Mouse (Mus musculus) cerebellum, postnatal 4 days (tissue): ENCODE results near the gene Kcnc3.
A peak's percentile ranks its signal among the peaks of the same experiment; 100 is the strongest.

Experiments
- DNase-seq, 2 experiments: peaks; one replicate each; pipeline ENCODE4 v3.0.0; 2022; ENCODE audit warnings: low spot score in 2 of 2, mixed read lengths in 1 of 2

Gene Kcnc3

DNA sequence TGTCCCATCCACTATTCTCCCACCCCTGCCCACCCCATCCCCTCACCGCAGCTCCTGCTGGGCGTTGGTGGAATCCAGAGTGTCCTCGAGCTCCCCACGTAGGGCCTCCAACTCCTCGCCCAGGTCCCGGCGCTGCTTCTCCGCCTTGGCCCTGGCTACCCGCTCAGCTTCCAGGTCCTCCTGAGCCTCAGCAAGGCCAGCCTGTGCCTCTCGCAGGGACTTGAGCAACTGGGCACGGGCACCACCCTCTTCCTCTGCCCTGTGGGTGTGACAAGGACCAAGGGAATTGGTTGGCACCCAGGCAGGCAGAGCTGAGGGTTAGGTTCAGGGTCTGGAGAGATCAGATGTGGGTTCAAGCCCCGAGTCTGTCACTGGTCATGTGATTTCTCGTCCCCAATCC is 36.5 kb downstream of the Kcnc3 start:
- no peak for DNase-seq

DNA sequence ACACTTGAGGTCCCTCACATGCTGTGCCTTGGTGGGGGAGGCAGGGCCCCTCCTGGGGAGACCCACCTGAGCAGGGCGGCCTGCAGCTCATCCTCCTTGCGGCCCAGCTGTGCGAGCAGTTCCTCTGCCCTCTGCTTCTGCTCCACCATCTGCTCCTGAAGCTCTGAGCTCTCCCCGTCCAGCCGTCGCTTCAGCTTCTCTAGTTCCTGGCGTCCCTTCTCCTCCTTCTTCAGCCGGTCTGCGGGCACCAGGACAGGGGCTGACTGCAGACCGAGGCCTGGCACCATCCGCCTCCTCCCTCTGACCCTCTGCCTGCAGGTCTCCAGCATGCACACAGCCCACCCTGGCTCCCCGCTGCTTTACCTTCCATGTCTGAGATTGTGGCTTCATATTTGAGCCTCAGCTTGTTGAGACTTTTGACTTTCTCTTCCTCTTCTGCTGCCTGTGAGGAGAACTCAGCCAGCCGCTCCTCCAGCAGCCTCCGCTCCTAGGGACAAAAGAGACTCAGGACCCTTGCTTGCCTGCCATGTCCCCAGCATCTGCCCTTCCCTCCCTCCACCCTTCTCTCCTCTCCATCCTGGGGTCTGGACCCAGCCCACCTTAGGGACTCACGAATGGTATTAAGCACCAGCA is 38.1 kb downstream of the Kcnc3 start:
- no peak for DNase-seq

DNA sequence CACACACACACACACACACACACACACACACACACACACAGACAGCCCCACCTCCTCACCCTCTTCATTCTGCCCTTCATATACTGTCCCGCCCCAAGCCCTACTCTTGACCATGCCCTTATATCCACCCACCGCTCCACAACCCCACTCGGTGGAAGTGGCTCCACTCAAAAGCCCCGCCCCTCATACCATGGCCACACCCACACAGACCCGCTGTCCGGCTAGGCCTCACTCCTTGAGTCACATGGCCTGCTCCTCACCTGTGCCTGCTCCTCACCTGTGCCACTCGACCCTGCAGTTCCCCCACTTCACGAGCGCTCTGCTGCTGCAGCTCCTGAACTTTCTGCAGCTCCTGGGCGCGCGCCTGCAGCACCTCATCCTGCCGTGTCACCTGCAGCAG is 40.0 kb downstream of the Kcnc3 start:
- DNase-seq, result no peak

DNA sequence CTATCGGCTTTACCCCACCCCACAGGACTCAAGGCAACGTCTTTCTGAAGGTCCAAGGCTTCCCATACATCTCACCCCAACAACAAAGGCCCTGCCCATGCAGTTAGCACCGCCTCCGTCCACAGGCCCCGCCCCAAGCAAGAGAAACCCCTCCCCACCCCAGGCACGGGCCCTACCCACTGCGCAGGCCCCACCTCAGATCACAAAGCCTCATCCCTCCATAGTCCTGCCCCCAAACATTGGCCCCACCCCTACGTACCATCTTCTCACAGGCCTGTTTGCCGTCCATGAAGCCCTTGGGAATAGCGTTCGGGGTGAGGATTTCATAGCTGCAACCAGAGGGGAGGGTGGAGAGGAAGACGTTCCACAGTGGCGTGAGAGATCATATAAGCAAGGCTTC is 42.2 kb downstream of the Kcnc3 start:
- no peak for DNase-seq

DNA sequence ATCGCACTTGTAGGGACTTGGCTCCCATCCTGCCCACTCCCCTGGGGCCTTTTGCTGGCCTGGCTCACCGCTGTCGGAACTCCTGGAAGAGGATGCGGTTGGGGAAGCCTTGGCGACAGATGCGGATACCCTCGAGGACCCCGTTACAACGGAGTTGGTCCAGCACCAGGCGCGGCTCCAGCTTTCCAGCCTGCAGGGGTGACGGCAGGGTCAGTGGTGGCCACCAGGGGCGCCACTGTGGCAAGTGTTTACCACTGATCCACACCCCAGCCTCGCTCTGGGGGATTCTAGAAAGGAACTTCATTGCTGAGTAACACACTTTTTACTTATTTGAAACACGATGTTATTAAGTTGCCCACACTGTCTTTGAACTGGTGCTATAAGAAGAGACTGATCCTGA is 42.9 kb downstream of the Kcnc3 start:
- peak in 1 of 2 experiments; percentile 63 for DNase-seq

DNA sequence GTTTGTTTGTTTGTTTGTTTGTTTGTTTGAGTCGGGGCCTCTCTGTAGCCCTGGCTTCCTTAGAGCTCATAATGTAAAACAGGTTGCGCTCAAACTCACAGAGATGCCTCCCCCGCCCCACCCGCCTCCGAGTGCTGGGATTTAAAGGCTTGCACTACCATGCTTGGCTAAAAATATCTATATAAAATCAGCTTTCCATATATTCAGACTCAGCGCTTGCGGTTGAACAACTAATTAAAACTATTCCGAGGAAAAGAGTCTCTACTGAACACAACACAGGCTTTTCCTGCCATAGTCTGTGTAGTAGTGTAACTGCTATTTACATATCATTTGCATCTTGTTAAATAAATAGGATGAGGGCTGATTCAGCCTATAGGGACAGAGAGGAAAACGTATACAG is 46.2 kb downstream of the Kcnc3 start:
- no peak for DNase-seq

DNA sequence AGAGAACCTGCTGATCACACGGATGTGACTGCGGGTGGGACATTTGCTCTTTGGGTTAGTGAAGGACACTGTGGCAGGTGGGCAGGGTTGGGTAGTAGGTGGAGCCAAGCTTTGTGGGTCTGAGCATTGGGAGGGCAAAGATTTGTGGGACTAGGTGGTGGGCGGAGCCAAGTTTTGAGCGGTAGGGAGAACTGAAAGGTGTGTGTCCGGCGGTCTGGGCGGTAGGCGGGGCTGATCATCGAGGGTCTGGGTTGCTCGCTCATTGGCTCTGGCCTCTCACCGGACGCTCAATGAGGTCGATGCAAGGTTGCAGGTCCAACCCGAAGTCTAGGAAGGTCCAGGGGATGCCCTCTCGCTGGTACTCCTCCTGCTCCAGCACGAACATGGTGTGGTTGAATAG is 48.2 kb downstream of the Kcnc3 start:
- DNase-seq, result no peak

DNA sequence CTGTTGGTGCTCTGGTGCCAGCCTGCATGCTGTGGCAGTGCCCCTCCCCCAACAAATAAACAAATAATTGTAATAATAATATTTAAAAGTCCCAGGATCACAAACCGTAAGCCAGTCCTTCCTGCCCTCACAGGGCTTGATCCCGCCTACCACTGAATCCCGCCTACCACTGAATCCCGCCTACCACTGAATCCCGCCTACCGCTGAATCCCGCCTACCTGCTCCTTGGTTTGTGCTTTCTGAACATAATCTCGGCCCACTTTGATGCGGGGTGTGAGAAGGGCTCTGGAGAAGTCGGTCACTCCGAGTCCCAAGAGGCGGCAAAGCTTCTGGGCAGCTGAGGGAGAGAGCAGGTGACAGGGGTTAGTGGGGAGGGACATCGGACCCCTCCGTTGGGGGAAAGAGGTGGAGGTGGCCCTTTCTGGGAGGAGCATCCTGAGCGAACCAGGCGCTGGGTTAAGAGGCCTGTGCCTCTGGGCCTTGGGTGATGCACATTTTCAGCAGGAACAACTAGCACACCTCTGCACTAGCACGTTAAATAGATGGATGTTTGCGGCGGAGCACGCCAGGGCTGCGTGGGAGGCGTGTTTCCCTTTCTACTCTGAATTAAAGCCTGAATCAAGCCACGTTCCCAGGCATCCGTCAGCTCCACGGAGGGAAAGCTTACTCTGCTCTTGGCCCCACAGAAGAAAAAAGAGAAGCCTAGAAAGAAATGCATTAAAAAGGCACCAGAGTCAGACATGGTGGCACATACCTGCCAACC is 50.6 kb downstream of the Kcnc3 start:
- DNase-seq, result no peak

DNA sequence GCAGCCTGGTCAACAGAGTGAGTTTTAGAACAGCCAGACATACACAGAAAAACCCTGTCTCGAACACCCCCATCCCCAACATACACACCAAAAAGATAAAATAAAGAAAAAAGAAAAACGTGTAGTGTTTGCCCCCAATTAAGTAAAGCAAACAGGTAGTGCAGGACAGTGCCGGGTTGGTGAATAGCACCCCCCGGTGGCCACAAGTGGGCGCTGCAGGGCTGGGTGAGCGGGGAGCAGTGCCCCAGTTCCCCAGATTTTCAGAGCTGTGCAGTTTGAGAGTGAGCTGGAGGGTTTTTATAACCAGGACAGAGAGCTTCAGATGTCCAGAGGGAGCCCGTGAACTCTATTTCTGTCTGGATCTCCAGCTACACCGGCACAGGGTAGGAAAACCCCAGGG is 51.4 kb downstream of the Kcnc3 start:
- DNase-seq, result peak in 1 of 2 experiments; percentile 57

DNA sequence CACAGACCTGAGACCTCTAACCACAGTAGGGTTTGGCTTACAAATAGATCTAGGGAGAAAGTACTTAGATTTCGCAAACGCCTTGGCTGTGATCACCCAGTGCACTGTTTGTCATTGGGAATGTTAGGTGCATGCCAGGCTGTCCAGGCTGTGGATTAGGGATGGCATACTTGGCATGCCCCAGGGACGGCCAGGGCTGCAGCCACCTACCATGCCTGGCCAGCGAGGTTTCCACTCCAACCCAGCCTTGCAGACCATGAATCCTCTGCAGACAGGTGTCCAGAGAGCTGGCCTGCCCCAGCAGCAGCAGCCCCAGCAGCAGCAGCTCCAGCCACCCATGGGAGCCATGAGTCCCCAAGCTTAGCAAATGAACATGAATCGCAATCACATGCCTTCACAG is 54.8 kb downstream of the Kcnc3 start:
- no peak for DNase-seq

DNA sequence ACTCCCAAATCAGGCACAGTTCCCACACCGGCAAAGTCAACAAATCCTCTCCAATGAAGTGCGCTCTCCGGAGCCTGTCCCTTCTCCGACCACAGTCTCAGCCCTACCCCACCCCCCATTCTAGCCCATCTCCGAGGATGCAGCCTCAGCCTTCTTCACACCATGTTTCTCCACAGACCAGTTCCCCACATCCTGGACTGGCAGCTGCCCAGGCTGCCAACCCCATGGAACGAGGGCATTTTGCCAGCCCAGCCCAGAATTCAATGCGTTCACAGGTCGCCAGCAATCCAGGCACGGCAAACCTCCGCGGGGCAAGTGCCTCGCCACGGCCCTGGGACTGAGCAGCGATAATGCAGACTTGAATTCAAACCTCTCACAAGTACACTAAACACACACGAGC is 55.5 kb downstream of the Kcnc3 start:
- peak in 1 of 2 experiments; percentile 71 for DNase-seq

DNA sequence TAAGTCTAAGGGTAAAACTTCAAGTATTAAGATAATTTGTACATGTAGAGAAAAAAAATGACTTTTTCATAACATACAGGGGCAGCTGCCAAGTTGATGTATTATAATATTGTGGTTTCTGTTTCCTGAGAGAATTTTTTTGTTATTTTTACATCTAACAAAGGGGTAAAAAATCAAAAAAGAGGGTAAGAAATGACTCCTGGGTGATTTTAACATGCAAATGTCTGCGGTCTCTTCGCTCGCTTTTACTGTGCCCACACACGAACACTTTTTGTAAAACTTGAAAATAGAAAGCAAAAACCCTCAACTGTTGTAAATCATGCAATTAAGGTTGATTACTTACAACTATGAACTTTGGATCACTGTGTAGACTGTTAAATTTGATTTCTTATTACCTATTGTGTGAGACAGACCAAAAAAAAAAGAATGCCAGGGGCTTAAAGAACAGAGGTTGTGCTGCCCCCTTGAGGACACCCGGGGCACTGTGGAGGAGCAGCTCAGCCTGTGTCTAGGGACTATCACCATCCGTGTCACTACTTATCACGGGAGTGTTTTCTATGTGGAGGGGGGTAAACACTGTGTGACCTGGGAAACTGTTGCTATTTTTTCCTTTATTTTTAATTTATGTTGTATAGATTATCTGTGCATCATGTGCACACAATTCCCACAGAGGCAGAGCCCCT is 56.7 kb downstream of the Kcnc3 start:
- peak; percentile 77 to 88 for DNase-seq

DNA sequence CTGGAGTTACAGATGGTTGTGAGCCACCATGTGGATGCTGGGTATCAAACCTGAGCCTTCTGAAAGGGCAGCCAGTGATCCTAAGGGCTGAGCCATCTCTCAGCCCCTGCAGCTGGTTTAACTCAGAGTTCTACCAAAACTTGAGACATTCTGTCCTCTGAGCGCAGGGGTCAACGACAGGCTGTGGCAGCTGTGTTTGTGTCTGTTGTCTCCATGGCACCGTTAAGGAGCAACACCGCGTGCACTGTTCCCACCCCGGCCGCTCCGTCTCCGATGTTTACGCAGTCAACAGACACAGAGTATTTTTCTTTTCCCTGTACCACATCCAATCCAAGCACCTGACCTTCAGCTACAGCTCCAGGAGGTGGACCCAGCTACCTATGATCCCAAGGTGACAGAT is 57.3 kb downstream of the Kcnc3 start:
- DNase-seq, result no peak

DNA sequence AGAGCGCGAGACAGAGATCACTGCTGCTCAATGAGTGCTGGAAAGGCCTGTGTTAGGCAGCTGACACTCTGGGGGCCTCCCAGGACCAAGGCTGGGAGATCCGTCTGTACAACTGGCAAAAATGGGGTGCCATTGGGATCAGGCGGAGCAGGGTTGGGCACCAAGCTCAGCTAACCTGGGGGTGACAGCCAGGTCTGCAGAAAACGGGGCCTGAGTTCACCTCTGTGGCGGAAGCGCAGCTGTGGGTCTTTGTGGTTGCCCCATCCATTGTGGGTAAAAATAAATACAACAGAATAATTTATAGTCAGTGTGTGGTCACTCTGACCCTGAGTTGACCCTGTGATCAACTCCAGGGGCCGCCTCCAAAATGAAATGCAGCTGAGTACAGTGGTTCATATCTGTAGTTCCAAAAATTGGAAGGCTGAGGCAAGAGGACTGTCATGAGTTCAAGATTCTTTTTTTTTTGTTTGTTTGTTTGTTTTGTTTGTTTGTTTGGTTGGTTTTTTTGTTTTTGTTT is 58.7 kb downstream of the Kcnc3 start:
- no peak for DNase-seq

DNA sequence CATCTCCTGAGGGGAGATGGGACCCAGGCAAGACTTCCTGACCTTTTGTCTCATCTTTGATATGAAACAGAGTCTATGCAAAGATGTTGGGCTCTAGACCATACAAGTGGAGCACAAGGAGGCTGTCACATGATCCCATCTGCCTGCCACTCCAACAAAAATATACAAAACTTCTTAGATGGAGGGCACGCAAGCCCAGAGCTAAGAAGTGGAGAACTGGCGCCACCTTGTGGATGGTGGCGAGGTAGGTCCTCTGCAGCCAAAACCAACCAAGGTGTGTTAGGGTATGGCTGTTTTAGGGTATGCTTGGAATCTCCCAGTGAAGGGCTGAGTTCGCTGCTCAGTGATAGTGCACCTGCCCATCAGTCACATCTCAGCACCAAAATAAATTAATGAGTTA is 59.5 kb downstream of the Kcnc3 start:
- DNase-seq, result peak; percentile 60 to 76

DNA sequence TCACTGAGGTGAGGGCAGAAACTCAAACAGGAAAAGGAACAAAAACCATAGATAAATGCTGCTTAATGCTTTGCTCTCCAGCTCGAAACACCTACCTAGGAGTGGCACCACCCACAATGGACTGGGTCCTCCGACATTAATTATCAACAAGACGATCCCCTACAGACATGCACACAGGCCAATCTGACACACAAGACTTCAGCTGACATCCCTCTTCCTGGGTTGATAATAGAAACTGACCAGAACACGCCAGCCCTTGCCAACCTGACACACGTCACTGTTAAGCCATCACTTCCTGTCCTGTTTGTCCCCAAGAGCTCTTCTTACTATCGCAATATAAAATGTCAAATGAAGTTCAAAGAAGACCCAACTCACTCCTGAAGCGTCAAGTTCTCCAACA is 61.0 kb downstream of the Kcnc3 start:
- DNase-seq, result no peak

DNA sequence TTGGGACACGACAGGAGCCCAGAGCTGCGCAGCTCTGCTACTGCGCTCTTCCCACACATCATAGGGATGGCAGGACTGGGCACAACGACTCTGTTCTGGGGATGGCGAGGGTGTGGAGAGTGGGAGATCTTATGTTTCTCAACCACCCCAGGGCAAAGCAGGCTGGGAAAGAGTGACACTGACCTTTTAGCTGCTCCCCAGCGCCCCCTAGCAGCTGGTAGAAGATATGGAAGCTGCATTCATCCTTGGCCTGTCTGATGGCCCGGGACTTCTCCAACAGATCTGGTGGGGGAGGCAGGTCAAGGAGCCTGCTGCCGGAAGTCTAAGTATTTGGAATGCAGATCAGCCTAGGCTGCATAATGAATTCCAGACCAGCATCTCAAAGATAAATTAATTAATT is 63.3 kb downstream of the Kcnc3 start:
- DNase-seq, result no peak
